Mouse (Mus musculus) spleen, adult 2 months (tissue): ENCODE data around the gene Gpr108. TPM values are rescaled to one million over a fixed set of nuclear protein-coding genes. Genes with fewer than 3 reads are reported as not detected.

Source experiments
- DNase-seq, 2 experiments: peaks; one replicate each; pipeline versions ENCODE4 v3.0.0 to v3.0.0-alpha.2; 2012 to 2021; ENCODE audit warnings: low spot score in 2 of 2, low read depth in 1 of 2
- H3K27ac ChIP-seq: fragments of 200-500 bp; 2 replicates; pipeline ENCODE4 v1.5.1; 2012; ENCODE audit warnings: low read length, inconsistent platforms; ENCODE audit not compliant: insufficient read depth
- H3K27me3 ChIP-seq: fragments of 200-500 bp; 2 replicates; pipeline ENCODE4 v1.6.1; 2012; ENCODE audit warnings: mild to moderate bottlenecking, moderate library complexity, low read length, inconsistent platforms; ENCODE audit not compliant: control insufficient read depth, insufficient read depth
- H3K36me3 ChIP-seq: fragments of 200-500 bp; 2 replicates; pipeline ENCODE4 v1.6.1; 2012; ENCODE audit warnings: mild to moderate bottlenecking, low read length, inconsistent platforms; ENCODE audit not compliant: control insufficient read depth, insufficient read depth
- H3K4me1 ChIP-seq: fragments of 200-500 bp; 2 replicates; pipeline ENCODE4 v1.6.1; 2011; ENCODE audit warnings: inconsistent platforms; ENCODE audit not compliant: control insufficient read depth, insufficient read depth, insufficient read length
- H3K4me3 ChIP-seq: fragments of 200-500 bp; 2 replicates; pipeline ENCODE4 v1.5.1; 2011; ENCODE audit warnings: mild to moderate bottlenecking, inconsistent platforms; ENCODE audit not compliant: insufficient read depth, insufficient read length; ENCODE audit errors: extremely low read depth
- CTCF ChIP-seq: fragments of 200-500 bp; IDR thresholded peaks from 2 replicates; pipeline ENCODE4 v1.5.1; 2011; ENCODE audit warnings: mild to moderate bottlenecking, inconsistent platforms; ENCODE audit not compliant: insufficient read depth, insufficient read length, insufficient replicate concordance; ENCODE audit errors: extremely low read depth
- POLR2A ChIP-seq: fragments of 200-500 bp; IDR thresholded peaks from 2 replicates; pipeline ENCODE4 v1.6.1; 2011; ENCODE audit warnings: low read depth, low read length, inconsistent platforms
- WGBS: fragments of 180-500 bp; shearing (Covaris S2); methylation state at CpG from one replicate; pipeline ENCODE4 v1.1.7; 2018; 5-methylcytosine and 5-hydroxymethylcytosine counted together
- polyA plus RNA-seq: library from polyadenylated mRNA; depleted of rRNA; stranded (reverse); fragments of >200 nt; gene quantifications from 2 replicates; pipeline ENCODE4 v1.2.3, GENCODE M21; 2012

The Gpr108 gene
- polyA plus RNA-seq, 1 experiment = 38.5 TPM

- no peaks in the 10 kb centered on the region for H3K36me3 ChIP-seq
These were observed 14.8 kb upstream of the Gpr108 start for GRCm38 (mm10) chr17:57262901-57263550.

DNA sequence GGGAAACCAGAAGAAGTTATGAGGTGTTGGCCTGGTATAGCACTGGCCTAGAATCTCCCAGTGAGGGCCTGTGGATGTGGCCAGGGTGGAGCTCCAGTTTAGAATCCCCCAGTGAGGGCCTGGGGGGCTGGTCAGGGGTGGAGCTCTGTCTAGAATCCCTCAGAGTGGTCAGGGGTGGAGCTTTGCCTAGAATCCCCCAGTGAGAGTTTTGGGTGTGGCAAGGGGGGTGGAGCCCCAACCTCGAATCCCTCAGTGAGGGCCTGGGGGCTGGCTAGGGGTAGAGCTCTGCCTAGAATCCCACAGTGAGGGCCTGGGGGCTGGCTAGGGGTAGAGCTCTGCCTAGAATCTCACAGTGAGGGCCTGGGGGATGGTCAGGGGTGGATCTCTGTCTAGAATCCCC lies 13.6 kb upstream of the Gpr108 start:
- 0 out of 2 replicates have a peak, but pooled peaks cover 2% of the 10 kb centered on the region for H3K36me3 ChIP-seq
- WGBS = 59% methylated on average over 1 of the region's 1 CpGs
- TF ChIP-seq POLR2A (no peak), CTCF (no peak)
- no peaks in the 10 kb centered on the region for H3K27me3 ChIP-seq
- H3K4me1 ChIP-seq = peaks cover 6% of the 10 kb centered on the region; the same call in 1 of the 2 replicates
- DNase-seq = no peak
- no peak overlapping the region for H3K4me3 ChIP-seq
- no peak overlapping the region for H3K27ac ChIP-seq

More at GRCm38 (mm10) chr17:57262901-57263550, 14.8 kb upstream of the Gpr108 start:
- 92% methylated on average over 17 of the region's 17 CpGs for WGBS
- no peaks in the 10 kb centered on the region for H3K27me3 ChIP-seq
- no peak for TF ChIP-seq CTCF
- TF ChIP-seq POLR2A = no peak
- H3K4me1 ChIP-seq = peaks cover 6% of the 10 kb centered on the region; the same call in 1 of the 2 replicates
- no peak overlapping the region for H3K27ac ChIP-seq
- no peak for DNase-seq
- no peak overlapping the region for H3K4me3 ChIP-seq

DNA sequence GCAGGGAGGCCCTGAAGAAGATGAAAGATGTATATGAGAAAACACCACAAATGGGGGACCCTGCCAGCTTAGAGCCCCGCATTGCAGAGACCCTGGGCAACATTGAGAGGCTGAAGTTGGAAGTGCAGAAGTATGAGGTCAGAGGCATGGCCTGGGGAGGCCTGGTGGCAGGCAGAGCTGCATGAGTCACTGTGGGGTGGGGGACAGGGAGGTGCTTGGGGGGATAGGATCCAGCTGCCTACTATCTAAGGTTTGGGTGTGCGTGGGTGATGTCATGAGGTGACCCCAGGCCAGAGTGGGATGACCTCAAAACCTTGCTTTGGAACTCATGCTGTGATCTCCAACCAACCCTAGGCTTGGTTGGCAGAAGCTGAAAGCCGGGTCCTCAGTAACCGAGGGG lies 13.0 kb upstream of the Gpr108 start:
- 96% methylated on average over 4 of the region's 4 CpGs for WGBS
- peaks cover 6% of the 10 kb centered on the region; the same call in 1 of the 2 replicates for H3K4me1 ChIP-seq

GRCm38 (mm10) chr17:57260351-57260750 lies 12.1 kb upstream of the Gpr108 start:
- no peak overlapping the region for H3K27ac ChIP-seq
- 88% methylated on average over 9 of the region's 9 CpGs for WGBS
- no peak for TF ChIP-seq CTCF
- no peak for TF ChIP-seq POLR2A
- H3K4me3 ChIP-seq = no peak overlapping the region
- H3K36me3 ChIP-seq = 0 out of 2 replicates have a peak, but pooled peaks cover 2% of the 10 kb centered on the region
- DNase-seq = no peak
- H3K27me3 ChIP-seq = no peaks in the 10 kb centered on the region
- H3K4me1 ChIP-seq = peaks cover 6% of the 10 kb centered on the region; the same call in 1 of the 2 replicates

More for the DNA sequence above, 13.0 kb upstream of the Gpr108 start:
- H3K36me3 ChIP-seq = 0 out of 2 replicates have a peak, but pooled peaks cover 2% of the 10 kb centered on the region
- H3K27ac ChIP-seq = no peak overlapping the region
- no peak overlapping the region for H3K4me3 ChIP-seq
- no peaks in the 10 kb centered on the region for H3K27me3 ChIP-seq
- DNase-seq = no peak
- TF ChIP-seq CTCF (no peak), POLR2A (no peak)

DNA sequence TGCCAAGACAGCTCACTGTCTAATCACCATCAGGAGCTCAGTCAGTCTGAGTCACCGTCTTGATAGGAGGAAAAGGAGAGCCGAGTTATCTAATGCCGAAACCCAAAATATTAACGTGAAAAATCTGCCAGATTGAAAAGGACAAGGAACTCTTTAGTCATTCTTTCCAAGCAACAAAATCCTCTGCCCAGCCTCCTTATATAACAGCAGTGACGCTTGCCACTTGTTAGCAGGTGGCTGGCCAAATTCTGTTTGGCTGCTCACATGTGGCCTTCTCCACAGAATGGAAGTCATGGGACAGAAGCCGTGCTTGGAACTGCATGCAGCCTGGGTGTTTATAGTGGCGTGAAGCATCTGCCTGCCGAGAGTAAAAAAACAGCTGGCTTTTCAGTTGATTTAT lies 11.5 kb upstream of the Gpr108 start:
- H3K36me3 ChIP-seq = peaks cover 3% of the 10 kb centered on the region
- WGBS = 91% methylated on average over 8 of the region's 8 CpGs
- TF ChIP-seq POLR2A (no peak), CTCF (no peak)

GRCm38 (mm10) chr17:57258191-57258590 lies 9.9 kb upstream of the Gpr108 start:
- no peak for TF ChIP-seq POLR2A
- TF ChIP-seq CTCF = no peak
- Histone ChIP-seq H3K27ac (no peak overlapping the region), H3K4me3 (no peak overlapping the region), H3K36me3 (peaks cover 4% of the 10 kb centered on the region), H3K4me1 (no peaks in the 10 kb centered on the region), H3K27me3 (no peaks in the 10 kb centered on the region)
- WGBS = 93% methylated on average over 3 of the region's 3 CpGs
- no peak for DNase-seq

More for the DNA sequence above, 11.5 kb upstream of the Gpr108 start:
- no peak for DNase-seq
- no peaks in the 10 kb centered on the region for H3K27me3 ChIP-seq
- peaks cover 6% of the 10 kb centered on the region; the same call in 1 of the 2 replicates for H3K4me1 ChIP-seq
- H3K27ac ChIP-seq = no peak overlapping the region
- no peak overlapping the region for H3K4me3 ChIP-seq

DNA sequence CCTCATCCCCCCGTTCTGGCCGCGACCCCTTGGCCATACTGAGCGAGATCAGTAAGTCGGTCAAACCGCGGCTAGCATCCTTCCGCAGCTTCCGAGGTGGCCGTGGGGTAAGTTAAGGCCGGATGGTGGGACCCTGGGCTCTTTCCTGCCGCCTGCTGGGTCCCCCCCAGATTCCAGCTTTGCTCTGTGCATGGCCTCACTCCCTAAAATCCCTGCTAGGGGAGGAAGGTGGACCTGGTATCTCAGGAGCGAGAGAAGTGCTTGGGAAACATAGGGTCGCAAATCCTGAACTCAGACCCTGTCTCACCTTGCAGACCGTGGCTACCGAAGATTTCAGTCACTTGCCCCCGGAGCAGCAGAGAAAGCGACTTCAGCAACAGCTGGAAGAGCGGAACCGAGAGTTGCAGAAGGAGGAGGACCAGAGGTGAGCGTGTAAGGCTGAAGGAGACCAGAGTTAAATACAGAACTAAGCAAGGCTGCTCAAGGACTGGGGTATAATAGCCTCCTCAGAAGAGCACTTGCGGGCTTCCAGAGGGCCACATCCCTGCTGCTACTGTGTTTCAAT lies 8.8 kb upstream of the Gpr108 start:
- Histone ChIP-seq H3K36me3 (peaks cover 4% of the 10 kb centered on the region), H3K27me3 (no peaks in the 10 kb centered on the region), H3K4me1 (no peaks in the 10 kb centered on the region), H3K4me3 (no peak overlapping the region), H3K27ac (no peak overlapping the region)
- DNase-seq = no peak
- WGBS = 95% methylated on average over 22 of the region's 22 CpGs
- TF ChIP-seq CTCF (no peak), POLR2A (no peak)
